Mouse (Mus musculus) liver, adult 2 months (tissue): Measurements from ENCODE around the gene Mnd1.

Experiments
- CTCF ChIP-seq: fragments of 200-500 bp; IDR thresholded peaks from 2 replicates; pipeline ENCODE4 v1.5.1; 2011; ENCODE audit warnings: low read depth, low read length, control low read depth
- POLR2A ChIP-seq: fragments of 200-500 bp; IDR thresholded peaks from 2 replicates; pipeline ENCODE4 v1.6.1; 2011; ENCODE audit warnings: low read length, control low read depth; ENCODE audit not compliant: insufficient read depth; ENCODE audit errors: extremely low read depth

DNA sequence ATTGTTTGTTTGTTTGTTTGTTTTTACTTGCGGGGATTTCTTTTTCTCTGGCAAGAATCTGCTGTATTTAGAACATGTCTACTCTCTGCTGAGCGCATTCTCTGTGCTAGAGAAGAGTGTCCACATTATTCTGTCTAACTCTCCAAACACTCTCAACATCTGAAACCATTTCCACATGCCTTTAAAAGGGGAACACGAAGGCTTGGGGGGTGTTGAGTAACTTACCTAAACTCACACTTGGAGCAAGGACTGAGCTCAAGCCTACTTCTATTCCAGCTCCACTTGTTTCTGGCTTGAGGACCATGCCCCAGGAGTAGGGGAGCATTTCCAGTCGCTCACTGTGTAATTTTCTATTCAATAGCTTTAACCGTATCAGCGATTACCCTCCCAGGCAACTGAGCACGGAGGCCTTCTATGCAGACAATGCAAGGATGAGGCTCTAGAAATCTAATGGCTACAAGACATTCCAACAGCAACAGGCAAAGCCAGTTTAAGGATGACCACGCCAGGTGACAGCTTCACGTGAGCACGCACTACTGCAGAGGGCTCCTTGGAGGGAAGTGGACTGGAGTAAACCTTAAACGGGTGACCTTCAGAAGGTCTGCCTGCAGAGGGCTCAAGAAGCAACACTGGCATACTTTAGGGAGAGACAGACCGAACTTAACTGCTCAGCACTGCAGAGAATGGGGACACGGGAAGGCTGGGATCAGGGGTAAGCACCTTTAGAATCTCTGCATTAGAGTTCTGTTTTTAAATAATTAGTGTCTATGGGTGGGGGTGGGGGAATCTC lies 78.8 kb downstream of the Mnd1 start:
- TF ChIP-seq CTCF (no peak), POLR2A (no peak)
